Mouse (Mus musculus): Measurements from ENCODE around the gene Hagh.

DNA sequence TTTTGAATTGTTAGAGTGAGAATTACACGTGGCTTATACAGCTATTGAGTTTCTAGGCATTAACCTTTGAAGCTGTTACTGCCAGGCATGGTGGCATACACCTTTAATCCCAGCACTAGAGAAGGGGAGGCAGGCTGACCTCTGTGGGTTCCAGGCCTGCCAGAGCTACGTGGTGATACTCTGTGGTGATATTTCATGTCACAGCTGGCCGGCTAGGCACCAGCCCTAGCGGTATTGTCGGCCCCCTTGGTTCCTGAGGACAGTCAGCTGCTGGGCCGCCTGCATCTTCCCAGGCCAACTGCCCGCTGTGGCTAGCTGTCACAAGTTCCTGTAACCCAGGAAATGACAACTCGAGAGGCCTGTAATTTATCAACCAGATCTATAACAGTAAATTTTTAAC is 47.8 kb upstream of the Hagh start:
- TF ChIP-seq POLR2A (IDR thresholded peaks at IDR 0.05; ENCODE audit: insufficient read depth, low read depth, low read length) (no peak), CTCF (IDR thresholded peaks at IDR 0.05; ENCODE audit: insufficient read depth, low read depth, low read length) (no peak)
